Mouse (Mus musculus): ENCODE results near the gene Olfr1200.

The Olfr1200 gene

GRCm38 (mm10) chr2:88770388-88770787, at the start of gene Olfr1200:
Olfr1200 (minus strand) TSS chr2:88770488.
- DNase-seq (ENCODE audit: low spot score): no peak

- no peak for DNase-seq (ENCODE audit: low spot score)
Measured at GRCm38 (mm10) chr2:88814196-88814595, 43.9 kb upstream of the Olfr1200 start, which contains the start of gene Olfr1202. Olfr1202 (plus strand) TSS chr2:88814496.

- no peak for DNase-seq (ENCODE audit: low spot score)
Measured at GRCm38 (mm10) chr2:88792736-88793135, 22.4 kb upstream of the Olfr1200 start, which contains the start of gene Olfr1201. Olfr1201 (plus strand) TSS chr2:88793036.

GRCm38 (mm10) chr2:88760369-88760768, 9.9 kb downstream of the Olfr1200 start, which contains the start of gene Olfr1199:
Olfr1199 (minus strand) TSS chr2:88760469.
- no peak for DNase-seq (ENCODE audit: low spot score)

GRCm38 (mm10) chr2:88751270-88751669, 19.0 kb downstream of the Olfr1200 start, which contains the start of gene Olfr1198:
Olfr1198 (minus strand) TSS chr2:88751370.
- no peak for DNase-seq (ENCODE audit: low spot score)

GRCm38 (mm10) chr2:88743379-88743778, 26.9 kb downstream of the Olfr1200 start:
- no peak for DNase-seq (ENCODE audit: low spot score)

- DNase-seq (ENCODE audit: low spot score): no peak
Measured at GRCm38 (mm10) chr2:88732266-88732665, 38.0 kb downstream of the Olfr1200 start, which contains the start of gene Olfr1197. Olfr1197 (minus strand) TSS chr2:88732366.

Measured in T-cell, adult 2 months (primary cell).